Mouse (Mus musculus) gastrocnemius, postnatal 14 days (tissue): ENCODE data around the gene Serpinf1. TPM values are rescaled to one million over a fixed set of nuclear protein-coding genes. Genes with fewer than 3 reads are reported as not detected.
"Not testable (repeated sequence)": the region's sequence is repeated elsewhere in the genome, so short reads cannot be mapped to it uniquely, and the experiment has no call there.

Source experiments
- DNase-seq: peaks from one replicate; pipeline ENCODE4 v3.0.0; 2021; ENCODE audit warnings: mixed read lengths
- intact Hi-C: fragments of 180-260 bp; cut with DNase I; formaldehyde crosslinking; loops from one replicate; pipeline ENCODE4 v1.15.1; 2025; ENCODE audit warnings: low total_unique reads
- microRNA-seq, 2 experiments: library from miRNA; unstranded; fragments of <30 nt; microRNA quantifications; one replicate each; pipeline ENCODE4 v1.2.0; 2021
- total RNA-seq, 2 experiments: library from RNA; stranded (reverse); gene quantifications; 2 replicates each; pipeline ENCODE4 v1.2.3; 2021

Gene Serpinf1
- total RNA-seq, 2 experiments from 2014 or later = 128 to 156 TPM

DNA sequence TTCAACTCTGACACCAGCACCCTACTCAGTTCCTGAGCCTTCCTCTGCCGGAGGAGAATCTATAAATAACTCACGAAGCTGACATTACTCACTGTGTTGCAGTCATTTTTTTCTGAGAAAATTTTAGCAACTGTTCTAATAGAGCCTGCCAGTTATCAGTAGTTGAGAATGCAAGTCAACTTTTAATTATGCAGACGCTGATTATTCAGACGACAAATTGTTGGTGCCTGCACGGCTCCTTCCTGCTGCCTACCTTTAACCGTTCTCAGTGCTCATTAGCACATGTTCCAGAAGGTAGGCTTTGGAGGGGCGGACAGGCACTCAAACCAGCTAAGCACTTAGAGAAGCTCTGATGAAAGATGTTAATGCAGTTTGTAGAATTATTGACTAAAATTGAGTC is 25.0 kb downstream of the Serpinf1 start:
- no peak for DNase-seq
- intact Hi-C loops = no loop called here

DNA sequence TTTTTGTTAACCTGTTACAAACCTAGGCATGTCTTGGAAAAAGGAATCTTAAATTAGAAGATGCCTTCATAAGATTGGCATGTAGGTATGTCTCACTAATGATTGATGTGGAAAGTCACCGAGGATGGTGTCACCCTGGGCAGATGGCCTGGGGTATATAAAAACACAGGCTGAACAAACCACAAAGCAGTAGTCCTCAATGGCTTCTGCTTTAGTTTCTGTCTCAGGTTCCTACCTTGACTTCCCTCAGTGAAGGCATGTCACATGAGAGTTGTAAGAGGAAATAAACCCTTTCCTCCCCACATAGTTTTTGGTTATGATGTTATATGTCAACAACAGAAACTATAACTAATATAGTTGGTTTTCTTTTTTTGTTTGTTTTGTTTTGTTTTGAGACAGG is 26.9 kb downstream of the Serpinf1 start:
- intact Hi-C loops = no loop called here
- no peak for DNase-seq

- DNase-seq, intact Hi-C loops: not testable (repeated sequence)
These were observed 39.0 kb downstream of the Serpinf1 start for GRCm38 (mm10) chr11:75383529-75383928.

GRCm38 (mm10) chr11:75378786-75379185 is 43.7 kb downstream of the Serpinf1 start:
- DNase-seq, intact Hi-C loops: not testable (repeated sequence)

DNA sequence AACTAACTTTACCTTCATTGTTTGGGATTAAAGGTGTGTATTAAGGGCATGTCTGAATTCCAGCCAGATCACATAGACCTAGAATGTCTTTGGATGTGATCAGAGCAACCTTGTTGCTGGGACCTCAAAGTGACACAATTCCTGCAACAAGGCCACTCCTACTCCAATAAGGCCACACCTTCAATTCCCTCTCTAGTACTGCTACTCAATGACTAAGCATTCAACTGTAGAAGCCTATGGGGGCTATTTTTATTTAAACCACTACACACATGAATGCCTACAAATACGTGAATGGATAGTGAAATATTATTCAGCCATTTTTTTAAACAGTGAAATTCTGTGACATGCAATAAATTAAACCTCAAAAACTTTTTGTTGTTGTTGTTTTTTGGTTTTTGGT is 45.4 kb downstream of the Serpinf1 start:
- DNase-seq = no peak
- intact Hi-C loops = no loop called here

Small RNAs within 50 kb of the gene (microRNA-seq; reads per million reads assigned to microRNA genes)
- 18,797 to 32,423 reads per million in 2 experiments for gene Mir22

Other genes starting within 250 kb of the Serpinf1 start
- gene Ovca2, start 243.9 kb downstream of the Serpinf1 start, total RNA-seq = 1 to 10 TPM; 3.6 to 4.1 TPM
- 1 to 10 TPM; 6.6 to 6.9 TPM for gene Dph1, start 231.5 kb downstream of the Serpinf1 start, total RNA-seq
- gene Rtn4rl1, start 228.9 kb downstream of the Serpinf1 start, total RNA-seq = 1 to 10 TPM; 2.1 to 3.0 TPM
- 10 to 100 TPM; 63.3 to 64.6 TPM for gene Rpa1, start 74.4 kb downstream of the Serpinf1 start, total RNA-seq
- 1 to 10 TPM; 3.3 to 5.7 TPM for gene Smyd4, start 74.3 kb downstream of the Serpinf1 start, total RNA-seq
- not detected for gene Serpinf2, start 16.9 kb upstream of the Serpinf1 start, total RNA-seq
- 1 to 10 TPM; 6.0 TPM for gene Wdr81, start 32.0 kb upstream of the Serpinf1 start, total RNA-seq
- 10 to 100 TPM; 17.3 to 23.0 TPM for gene Tlcd2, start 39.0 kb upstream of the Serpinf1 start, total RNA-seq
- 10 to 100 TPM; 64.9 to 68.5 TPM for gene Prpf8, start 64.1 kb upstream of the Serpinf1 start, total RNA-seq
- gene Rilp, start 87.4 kb upstream of the Serpinf1 start, total RNA-seq = 10 to 100 TPM; 40.5 to 41.3 TPM
- 1 to 10 TPM; 7.1 to 7.2 TPM for gene Scarf1, start 90.8 kb upstream of the Serpinf1 start, total RNA-seq
- gene Slc43a2, start 109.0 kb upstream of the Serpinf1 start, total RNA-seq = 10 to 100 TPM; 25.3 to 30.8 TPM
- gene Pitpna, start 165.4 kb upstream of the Serpinf1 start, total RNA-seq = 100 to 1,000 TPM; 176 to 185 TPM
- gene Inpp5k, start 208.3 kb upstream of the Serpinf1 start, total RNA-seq = 10 to 100 TPM; 17.0 to 23.0 TPM
- 10 to 100 TPM; 50.5 to 51.8 TPM for gene Myo1c, start 227.8 kb upstream of the Serpinf1 start, total RNA-seq